Mouse (Mus musculus) adrenal gland (tissue): ENCODE data around the gene 4932438H23Rik.
"Not testable (repeated sequence)": the region's sequence is repeated elsewhere in the genome, so short reads cannot be mapped to it uniquely, and the experiment has no call there.

Experiments
- intact Hi-C: fragments of 180-260 bp; cut with DNase I; formaldehyde crosslinking; loops from one replicate; pipeline ENCODE4 v1.15.1; 2025

4932438H23Rik gene

DNA sequence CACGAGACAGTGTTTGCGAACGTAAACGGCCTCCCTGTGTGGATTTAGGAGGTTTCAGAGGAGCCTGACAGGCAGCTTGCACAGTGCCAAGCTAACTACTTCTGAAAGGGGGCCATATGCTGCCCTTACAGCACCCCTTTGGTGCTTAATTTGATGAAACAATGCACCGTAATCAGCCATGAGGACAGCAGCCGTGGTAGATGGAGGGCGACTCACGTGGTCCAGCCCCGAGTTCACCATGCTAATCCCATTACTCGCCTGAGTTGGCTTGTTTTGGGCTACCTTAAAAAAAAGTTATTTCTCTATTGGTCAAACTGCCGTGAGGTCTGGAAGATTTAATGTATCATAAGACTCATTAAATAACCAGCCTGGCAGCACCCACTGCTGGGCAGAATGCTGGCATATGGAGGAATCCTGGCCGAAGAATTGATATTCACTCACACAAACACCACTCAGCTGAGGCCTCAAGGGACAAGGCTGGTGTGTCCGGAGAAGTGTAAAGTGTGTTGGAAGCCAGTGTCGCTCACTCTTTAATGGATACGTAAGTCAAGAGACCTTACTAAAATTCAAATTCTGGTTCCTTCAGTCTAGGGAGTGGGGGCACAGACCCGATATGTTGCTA, 4.6 kb upstream of the 4932438H23Rik start:
- intact Hi-C loops, result no loop called here

DNA sequence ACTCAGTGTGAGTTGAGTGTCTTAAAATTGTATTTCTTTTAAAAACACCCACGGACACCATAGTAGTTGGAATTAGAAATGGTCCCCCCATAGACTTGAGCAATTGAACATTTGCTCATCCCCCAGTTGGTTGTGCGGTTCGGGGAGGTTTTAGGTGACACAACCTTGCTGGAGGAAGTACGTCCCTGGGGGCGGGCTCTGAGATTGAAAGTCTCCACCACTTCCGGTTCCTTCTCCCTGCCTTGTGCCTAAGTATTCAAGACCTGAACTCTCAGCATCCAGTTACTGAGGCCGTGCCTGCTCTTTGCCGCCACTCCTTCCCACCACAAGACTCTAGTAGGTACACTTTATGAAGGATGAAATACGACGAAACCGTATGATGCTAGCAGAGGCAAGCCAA, 2.9 kb upstream of the 4932438H23Rik start:
- intact Hi-C loops, result no loop called here

DNA sequence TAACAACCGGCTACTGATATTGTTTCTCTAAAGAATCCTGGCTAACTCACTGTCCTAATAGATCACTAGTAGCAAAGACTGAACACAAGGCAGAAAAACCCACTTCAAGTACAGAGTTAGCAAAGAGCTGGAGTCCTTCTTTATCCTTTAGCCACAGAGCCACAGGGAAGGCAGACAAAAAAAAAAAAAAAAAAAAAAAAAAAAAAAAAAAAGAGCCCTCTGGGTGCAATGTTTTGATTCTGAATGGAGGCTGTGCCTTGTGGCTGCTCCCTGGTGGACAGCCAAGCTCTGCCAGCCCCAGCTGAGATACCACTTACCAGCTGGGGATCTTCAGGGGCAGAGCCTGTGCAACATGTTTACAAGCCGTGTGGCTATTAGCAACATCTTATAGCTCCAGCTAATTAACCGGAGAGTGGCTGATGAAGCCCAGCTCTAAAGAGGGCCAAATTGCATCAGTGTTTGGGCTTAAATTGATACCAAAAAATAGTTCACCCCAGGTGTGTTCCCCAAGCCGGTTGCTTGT, 2.1 kb upstream of the 4932438H23Rik start:
- intact Hi-C loops, result no loop called here

DNA sequence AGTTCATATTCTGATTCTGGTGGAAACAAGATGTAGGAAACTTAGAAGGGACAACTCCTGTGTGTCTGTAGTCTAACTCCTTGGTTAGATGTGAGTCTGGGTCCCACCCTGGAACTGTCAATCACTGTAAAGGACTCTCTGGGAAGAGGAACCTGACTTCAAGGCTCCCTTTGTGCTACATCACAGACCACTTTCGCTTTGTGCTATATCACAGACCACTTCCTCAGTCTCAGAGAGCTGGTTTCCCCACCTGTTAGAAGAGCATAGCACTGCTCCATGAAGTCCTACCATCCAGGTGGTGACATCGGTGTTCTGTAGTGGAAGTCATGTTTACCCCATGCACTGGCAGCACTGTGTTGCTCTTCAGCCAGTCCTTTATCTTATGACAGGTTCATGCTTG, 1.1 kb upstream of the 4932438H23Rik start:
- intact Hi-C loops, result no loop called here

DNA sequence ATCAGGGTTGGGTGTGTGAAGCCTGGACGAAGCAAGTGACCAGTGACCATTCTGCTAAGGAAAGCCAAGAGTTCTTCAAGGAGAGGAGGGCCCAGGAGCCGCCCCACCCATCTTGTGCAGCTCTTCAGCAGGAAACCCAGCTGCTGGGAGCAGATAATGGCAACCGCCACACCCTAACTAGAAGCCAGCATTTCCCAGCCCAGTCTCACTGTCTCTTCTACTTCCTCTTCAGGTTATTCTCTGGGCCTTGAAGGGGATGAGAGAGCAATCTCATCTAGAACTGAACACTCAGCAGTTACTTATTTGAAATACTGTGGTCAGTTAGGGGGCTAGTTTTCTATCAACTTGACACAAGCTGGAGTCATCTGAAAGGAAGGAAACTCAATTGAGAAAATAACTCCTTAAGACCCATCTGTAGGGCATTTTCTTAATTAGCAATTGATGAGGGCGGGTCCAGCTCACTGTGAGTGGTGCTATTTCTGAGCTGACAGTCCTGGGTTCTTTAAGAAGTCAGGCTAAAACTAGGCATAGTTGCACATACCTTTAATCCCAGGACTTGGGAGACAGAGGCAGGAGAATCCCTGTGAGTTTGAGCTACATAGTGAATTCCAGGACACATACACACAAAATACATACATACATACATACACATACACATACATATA, 8.1 kb downstream of the 4932438H23Rik start:
- intact Hi-C loops, result loop anchor here (5.0 kb wide), 1 partner anchor 76 kb away; no protein-coding TSS in a partner anchor

DNA sequence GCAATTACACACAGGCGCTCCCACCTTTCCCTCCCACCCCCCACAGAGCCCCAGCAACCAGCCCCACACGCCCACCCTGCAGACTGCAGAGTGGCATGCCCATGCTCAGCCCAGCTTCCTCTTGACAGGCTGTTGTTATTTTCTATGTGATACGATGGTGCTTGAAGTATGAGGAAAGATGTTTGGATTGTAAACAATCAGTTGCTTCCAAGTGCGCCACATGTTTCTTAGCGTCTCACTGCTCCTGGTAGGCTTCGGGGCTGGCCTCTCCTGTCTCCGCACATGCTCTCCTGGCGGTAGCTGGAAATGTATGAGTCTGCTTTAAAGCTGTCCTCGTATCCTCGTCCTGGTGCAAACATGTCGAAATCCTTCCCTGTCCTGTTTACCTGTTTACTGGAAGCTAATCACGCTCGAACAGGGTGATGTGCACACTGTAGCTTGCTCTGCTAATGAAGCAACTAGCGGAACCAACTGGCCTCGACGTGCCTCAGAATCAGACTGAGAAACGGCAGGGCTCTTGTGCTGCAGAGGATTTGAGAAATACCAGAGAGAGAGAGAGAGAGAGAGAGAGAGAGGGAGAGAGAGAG, 9.6 kb downstream of the 4932438H23Rik start:
- intact Hi-C loops, result loop anchor here (5.0 kb wide), 1 partner anchor 77 kb away; no protein-coding TSS in a partner anchor

DNA sequence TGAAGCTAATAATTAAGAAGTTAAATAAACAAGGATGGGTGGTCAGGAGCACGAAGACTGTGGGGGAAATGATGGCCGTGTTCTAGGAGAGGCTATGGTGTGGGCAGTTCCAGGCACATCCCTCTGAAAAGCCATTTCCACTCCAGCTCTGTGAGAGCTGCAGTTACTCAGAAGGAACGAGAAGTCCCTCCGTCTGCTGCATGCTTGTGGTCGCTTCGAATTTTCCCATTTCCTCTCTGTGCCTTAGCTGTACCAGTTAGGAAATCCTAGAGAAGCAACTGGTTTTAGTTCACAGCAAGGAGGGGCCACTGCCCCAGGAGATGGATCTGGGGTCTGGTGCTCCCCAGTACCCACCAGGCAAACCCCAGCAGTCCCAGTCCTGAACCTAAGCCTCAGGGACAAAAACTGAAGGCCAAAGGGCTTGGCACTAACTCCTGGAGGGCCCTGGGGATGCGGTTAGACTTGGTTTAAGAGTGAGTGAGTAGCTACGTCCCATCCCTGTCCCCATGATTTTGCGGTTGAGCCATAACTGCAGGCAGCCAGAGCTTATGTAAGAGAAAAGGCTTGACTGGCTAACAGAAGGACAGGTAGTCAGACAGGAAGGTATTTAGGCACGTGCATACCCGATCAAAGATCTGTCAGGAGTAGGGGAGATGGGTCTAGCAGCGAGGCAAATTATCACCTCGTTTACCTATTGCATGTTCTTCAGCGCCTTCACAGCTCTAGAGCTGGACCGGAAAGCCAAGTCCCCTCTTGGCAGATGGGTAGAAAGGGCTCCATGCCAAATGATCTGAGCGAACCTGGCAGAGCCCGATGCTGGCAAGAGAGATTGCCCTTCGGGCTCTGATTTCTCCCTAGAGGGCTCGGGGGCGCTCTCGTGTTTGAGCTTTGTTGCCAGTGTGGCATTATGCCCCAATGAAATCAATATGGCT, 10.3 kb downstream of the 4932438H23Rik start:
- intact Hi-C loops, result loop anchor here (5.0 kb wide), 2 partner anchors 78 to 228 kb away; no protein-coding TSS in a partner anchor

DNA sequence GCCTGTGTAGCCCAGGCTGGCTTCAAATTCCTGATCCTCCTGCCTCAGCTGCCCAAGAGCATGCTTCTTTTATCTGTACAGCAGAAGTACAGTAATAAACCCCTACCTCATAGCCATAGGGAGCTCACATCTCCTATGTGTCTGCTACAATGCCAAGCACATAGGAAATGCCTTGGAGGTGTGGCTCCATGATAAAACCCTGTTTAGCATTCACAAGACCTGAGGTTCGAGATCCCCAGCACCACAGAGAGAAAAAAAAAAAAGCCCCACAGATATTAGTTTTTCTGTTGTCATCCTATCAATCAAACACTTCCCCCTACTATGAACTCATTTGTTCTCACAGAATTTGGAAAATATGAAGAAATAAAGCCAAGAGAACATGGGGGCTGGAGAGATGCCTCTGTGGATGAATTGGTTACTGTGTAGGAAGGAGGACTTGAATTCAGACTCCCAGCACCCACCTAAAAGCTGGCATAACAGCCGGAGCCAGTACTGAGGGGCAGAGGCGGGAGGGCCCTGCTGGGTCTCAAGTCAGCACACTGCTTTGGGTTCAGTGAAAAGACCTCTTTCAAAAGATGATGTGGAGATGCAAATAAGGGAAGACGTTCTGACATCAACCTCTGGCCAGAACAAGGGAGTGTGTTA, 11.8 kb downstream of the 4932438H23Rik start:
- intact Hi-C loops, result loop anchor here (5.0 kb wide), 1 partner anchor 229 kb away; no protein-coding TSS in a partner anchor

DNA sequence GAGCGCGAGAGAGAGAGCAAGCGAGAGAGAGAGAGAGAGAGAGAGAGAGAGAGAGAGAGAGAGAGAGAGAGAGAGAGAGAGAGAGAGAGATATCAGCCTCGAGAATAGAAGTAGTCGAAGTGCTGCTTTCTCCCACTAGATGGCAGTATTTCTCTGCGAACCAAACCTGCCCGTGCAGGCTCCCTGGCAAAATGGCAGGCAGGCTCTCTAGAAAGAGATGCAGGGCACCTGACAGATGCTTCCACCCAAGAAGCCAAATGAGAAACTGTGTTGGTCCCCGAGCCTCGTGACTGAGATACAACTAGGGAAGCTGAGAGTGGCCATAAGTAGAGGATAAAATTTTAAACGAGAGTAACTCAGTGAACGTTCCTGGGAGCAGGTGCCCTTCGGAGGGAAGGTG, 13.4 kb downstream of the 4932438H23Rik start:
- intact Hi-C loops, result loop anchor here (1.0 to 5.0 kb wide), 2 partner anchors 231 to 271 kb away; no protein-coding TSS in a partner anchor

DNA sequence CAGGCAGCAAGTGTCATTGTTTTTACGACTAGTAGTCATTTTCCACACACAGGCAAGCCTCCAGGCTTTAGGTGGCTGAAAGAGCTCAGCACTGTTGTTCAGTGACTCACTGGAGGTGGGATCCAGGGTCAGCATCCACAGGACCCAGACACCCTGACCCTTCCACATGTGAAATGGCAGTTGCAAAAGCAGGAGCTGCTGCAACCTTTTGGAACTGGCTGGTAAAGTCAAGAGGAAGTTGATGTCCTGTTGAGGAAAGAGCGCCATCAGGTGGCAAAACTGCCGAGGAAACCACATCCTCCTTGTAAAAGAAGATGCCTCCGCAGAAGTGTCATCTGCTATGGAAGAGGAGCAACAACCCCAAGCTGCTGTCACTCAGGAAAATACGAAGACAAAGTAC, 18.7 kb downstream of the 4932438H23Rik start:
- intact Hi-C loops, result no loop called here

DNA sequence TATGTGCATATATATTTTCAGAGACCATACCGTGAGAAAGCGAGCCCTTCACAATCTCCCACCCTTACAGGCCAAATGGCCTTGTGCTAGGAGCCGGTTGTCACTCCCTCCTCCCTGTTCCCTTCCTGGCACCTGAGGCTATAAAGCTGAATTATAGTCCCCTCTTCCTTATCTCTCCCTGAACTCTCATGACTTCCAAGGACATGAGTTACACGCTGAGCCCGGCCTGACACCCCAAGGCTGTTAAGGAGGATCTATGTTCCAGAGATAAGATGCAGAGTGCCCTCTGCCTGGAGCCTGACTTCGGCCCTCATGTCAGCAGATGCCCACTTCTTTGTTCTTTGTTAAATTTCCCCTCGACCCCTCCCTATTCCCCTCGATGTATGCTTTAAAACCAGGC, 19.5 kb downstream of the 4932438H23Rik start:
- intact Hi-C loops, result not testable (repeated sequence)

DNA sequence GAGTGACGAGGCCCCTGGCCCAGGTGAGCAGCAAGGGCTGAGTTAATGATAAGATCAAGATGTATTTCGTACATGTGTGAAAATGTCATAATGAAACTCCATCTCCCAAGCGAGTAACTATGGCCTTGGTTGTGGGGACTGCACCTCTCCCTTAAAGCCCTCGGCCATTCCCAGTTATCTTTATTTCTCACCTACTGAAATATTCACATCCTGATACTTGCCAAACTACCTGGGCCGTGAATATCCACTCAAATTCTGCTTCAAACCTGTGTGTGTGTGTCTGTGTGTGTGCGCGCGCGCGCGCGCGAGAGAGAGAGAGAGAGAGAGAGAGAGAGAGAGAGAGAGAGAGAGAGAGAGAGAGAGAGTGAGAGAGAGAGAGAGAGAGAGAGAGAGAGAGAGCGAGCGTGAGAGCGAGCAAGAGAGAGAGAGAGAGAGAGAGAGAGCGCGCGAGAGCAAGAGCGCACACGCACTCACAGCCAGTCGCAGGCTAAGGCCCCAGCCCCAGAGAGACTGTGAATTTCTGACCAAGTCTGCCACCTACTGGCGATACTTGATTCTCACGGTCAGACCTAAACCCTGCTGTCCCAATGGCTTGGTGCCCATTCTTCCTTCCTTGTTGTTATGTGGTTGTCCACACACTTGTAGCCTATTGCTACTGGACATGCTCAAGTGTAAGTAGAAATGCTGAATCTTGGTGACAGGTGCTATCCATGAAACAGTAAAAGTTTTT, 21.6 kb downstream of the 4932438H23Rik start:
- intact Hi-C loops, result no loop called here

DNA sequence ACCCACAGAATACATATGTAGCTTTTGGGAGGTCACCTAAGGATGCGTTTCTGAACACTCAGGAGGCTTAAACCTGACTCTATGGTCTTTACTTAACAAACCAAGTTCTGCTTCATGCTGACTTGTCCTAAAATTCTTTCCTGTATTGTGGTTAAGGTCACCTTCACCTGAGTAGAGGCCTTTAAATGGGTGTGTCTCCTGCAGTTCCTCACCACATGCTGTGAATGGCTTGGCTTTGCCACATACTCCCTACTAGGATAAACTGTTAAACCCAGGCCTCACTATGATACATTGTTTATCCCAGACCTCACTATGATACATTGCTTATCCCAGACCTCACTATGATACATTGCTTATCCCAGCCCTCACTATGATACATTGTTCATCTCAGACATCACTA, 22.7 kb downstream of the 4932438H23Rik start:
- intact Hi-C loops, result no loop called here

DNA sequence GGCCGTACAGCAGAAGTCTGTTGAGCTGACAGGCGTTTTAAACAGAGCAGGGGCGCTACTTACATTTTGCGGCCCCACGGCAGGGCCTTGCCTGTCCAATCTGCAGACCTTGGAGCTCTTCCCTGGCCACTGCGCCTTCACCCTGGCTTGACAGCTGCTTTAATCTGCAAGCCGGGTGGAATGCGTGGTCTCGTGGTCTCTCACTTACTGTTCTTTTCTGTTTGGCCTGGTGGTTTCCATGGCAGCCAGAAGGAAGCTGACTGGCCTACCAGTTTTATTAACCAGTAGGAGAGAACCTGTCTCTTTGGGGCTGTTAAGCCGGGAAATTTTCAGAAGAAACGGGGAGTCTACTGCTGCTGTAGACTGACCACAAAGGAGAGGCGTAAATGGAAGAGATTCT, 26.0 kb downstream of the 4932438H23Rik start:
- intact Hi-C loops, result no loop called here

DNA sequence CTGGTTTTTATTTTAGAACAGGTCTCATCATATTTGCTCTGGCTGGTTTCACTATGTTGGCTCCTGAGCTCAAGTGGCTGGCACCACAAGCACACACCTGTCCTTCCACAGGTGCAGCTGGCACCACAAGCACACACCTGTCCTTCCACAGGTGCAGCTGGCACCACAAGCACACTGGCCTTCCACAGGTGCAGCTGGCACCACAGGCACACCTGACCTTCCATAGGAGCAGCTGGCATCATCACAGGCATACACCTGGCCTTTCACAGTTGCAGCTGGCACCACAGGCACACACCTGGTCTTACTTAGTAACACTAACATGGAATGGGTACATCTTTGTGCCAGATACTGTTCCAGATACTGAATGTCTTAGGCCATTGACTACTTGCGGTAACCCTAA, 27.8 kb downstream of the 4932438H23Rik start:
- intact Hi-C loops, result no loop called here

DNA sequence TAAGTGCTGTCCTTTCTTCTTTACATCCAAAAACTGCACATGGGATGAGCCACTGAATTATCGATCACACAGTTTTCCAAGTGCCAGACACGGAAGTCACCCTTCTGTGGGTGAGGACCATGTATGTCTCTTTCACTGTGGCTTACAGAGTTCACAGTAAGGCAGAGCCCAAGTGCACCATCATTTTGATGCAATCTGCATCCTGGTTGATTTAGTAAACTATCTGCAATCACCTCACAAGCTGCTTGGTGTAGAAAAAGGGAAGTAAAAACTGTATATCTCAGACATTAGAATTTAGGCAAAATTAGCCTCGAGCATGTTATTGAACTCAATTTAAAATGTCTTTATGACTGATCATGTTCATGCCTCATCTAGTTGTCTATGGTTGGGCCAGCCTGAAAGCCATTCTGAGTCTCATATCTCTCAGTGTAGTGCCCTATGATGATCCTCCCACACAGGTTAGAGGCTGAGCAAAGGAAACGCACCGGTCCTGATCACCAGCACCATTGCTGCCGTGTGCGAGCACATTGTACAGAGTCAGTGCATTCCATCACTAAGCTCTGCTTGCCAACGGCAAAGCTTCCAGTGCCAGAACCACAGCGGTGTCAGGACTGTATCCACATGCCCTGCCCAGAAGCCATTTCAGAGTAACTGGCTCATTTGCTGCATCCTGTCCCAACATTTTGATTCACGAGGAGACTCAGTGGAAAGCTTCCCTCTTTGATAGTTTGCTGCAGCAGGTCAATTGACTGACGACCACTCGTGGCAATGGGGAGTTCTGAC, 30.1 kb downstream of the 4932438H23Rik start:
- intact Hi-C loops, result no loop called here

DNA sequence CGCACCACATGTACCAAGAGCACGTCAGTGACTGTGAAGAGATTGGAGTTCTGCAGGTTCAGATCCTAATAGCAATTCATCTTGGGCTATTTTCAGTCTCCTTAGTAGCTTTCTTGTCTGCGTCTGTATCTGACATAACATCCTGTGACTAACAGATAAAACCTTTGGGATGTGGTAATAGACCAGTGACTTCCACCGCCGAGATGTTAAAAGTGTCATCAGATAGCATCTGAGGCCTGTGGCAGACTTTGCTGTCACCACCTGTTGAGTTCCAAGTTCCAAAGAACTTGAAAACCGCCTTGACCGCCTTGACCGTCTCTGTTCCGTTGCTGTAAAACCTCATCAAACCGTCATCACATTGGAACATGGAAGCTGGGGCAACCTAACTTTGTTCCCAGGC, 31.1 kb downstream of the 4932438H23Rik start:
- intact Hi-C loops, result no loop called here

DNA sequence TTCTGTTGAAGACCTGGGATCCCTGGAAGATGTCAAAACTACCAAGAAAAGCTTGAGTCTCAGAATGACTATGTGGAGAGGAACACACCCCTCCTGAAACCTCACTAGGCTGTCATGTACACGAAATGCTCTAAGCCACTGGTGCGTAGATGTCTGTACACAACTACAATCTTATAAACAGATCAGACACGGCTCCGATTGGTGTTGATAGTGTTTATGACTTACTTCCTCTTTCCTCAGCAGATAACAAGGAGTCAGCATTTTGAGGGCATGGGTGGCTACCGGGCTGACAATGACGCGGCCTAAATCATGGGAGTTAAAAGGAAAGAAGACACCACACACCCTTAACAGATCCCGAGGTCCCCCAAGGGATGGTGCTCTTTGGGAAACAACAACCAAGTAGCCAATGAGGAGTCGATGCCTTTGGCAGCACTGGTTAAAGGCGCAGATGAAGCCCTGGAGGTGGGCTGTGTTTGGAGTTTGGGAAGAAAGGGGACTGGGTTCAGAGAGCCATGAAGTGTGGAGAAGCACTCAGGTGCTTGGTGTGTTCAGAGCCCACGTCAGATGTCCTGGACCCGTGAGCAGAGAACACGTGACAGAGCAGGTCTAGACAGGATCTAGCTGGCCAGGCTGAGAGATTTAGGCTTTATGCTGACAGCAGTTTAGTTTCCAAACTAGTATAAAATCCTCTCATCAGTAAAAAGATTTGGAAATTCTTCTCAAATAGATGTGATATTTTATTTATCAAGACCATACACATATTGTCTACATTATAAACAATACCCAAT, 33.2 kb downstream of the 4932438H23Rik start:
- intact Hi-C loops, result no loop called here
